Mouse (Mus musculus) liver, embryonic 13.5 days (tissue): ENCODE measurements at regions not wholly inside any gene's neighbourhood (a gene's known extent, or its start where the extent isn't known, plus 50 kb on each side); places are given as distances from the start of the nearest gene placed in this dataset.

ENCODE experiments used
- ATAC-seq: fragments of 200-750 bp; cut with Nextera tagmentation; 2 replicates; pipeline ENCODE4 v1.8.0; 2017; ENCODE audit warnings: low read depth, mild to moderate bottlenecking, moderate number of reproducible peaks, moderate library complexity
- DNase-seq: peaks from one replicate; pipeline ENCODE4 v3.0.0; 2022
- H3K27ac ChIP-seq: fragments of 300-500 bp; sonication (generic); 2 replicates; pipeline ENCODE4 v1.5.1; 2015; ENCODE audit warnings: moderate library complexity, mild to moderate bottlenecking, inconsistent platforms
- H3K27me3 ChIP-seq: fragments of 300-500 bp; sonication (generic); 2 replicates; pipeline ENCODE4 v1.6.1; 2015; ENCODE audit warnings: mild to moderate bottlenecking, inconsistent platforms
- H3K36me3 ChIP-seq: fragments of 300-500 bp; sonication (generic); 2 replicates; pipeline ENCODE4 v1.6.1; 2015; ENCODE audit warnings: mild to moderate bottlenecking, inconsistent platforms
- H3K4me1 ChIP-seq: fragments of 300-500 bp; sonication (generic); replicated peaks from 2 replicates; pipeline ENCODE4 v1.6.1; 2015; ENCODE audit warnings: inconsistent platforms
- H3K4me2 ChIP-seq: fragments of 300-500 bp; sonication (generic); 2 replicates; pipeline ENCODE4 v1.6.1; 2015; ENCODE audit warnings: inconsistent platforms, mild to moderate bottlenecking, moderate library complexity
- H3K4me3 ChIP-seq: fragments of 300-500 bp; sonication (generic); replicated peaks from 2 replicates; pipeline ENCODE4 v1.5.1; 2015; ENCODE audit warnings: mild to moderate bottlenecking, inconsistent platforms
- H3K9ac ChIP-seq: fragments of 300-500 bp; sonication (generic); 2 replicates; pipeline ENCODE4 v1.6.1; 2015; ENCODE audit warnings: mild to moderate bottlenecking, inconsistent platforms
- H3K9me3 ChIP-seq: fragments of 300-500 bp; sonication (generic); replicated peaks from 2 replicates; pipeline ENCODE4 v1.6.1; 2016; ENCODE audit warnings: inconsistent platforms
- WGBS: fragments of 180-500 bp; shearing (Covaris S2); methylation state at CpG from one replicate; pipeline ENCODE4 v1.1.7; 2015; ENCODE audit not compliant: insufficient replicate concordance; 5-methylcytosine and 5-hydroxymethylcytosine counted together

GRCm38 (mm10) chr3:58110911-58111476 is 263.1 kb upstream of the Pfn2 start:
- H3K9ac ChIP-seq: no peak overlapping the region
- no peak overlapping the region for H3K4me2 ChIP-seq
- DNase-seq (no peak), ATAC-seq (no peak)
- no peaks in the 10 kb centered on the region for H3K36me3 ChIP-seq
- H3K4me3 ChIP-seq: no peak overlapping the region
- H3K4me1 ChIP-seq: no peaks in the 10 kb centered on the region
- H3K27me3 ChIP-seq: no peaks in the 10 kb centered on the region
- no peaks in the 10 kb centered on the region for H3K9me3 ChIP-seq
- no peak overlapping the region for H3K27ac ChIP-seq
- 69% methylated on average over 5 of the region's 5 CpGs for WGBS

- Histone ChIP-seq H3K27ac (no peak overlapping the region), H3K4me1 (no peaks in the 10 kb centered on the region), H3K9me3 (no peaks in the 10 kb centered on the region), H3K4me2 (no peak overlapping the region), H3K4me3 (no peak overlapping the region), H3K36me3 (no peaks in the 10 kb centered on the region), H3K27me3 (no peaks in the 10 kb centered on the region), H3K9ac (no peak overlapping the region)
- ATAC-seq (no peak), DNase-seq (no peak)
- WGBS: 60% methylated on average over 7 of the region's 7 CpGs
Measured at GRCm38 (mm10) chr3:58112431-58112856, 264.6 kb upstream of the Pfn2 start.

GRCm38 (mm10) chr3:58113941-58114340 is 266.1 kb upstream of the Pfn2 start:
- no peaks in the 10 kb centered on the region for H3K9me3 ChIP-seq
- no peaks in the 10 kb centered on the region for H3K36me3 ChIP-seq
- H3K4me2 ChIP-seq: no peak overlapping the region
- no peak overlapping the region for H3K27ac ChIP-seq
- H3K4me3 ChIP-seq: no peak overlapping the region
- no peak overlapping the region for H3K9ac ChIP-seq
- H3K4me1 ChIP-seq: no peaks in the 10 kb centered on the region
- no peaks in the 10 kb centered on the region for H3K27me3 ChIP-seq
- DNase-seq (no peak), ATAC-seq (no peak)
- 75% methylated on average over 7 of the region's 7 CpGs for WGBS

- Histone ChIP-seq H3K27me3 (no peaks in the 10 kb centered on the region), H3K4me3 (no peak overlapping the region), H3K9me3 (no peaks in the 10 kb centered on the region), H3K36me3 (no peaks in the 10 kb centered on the region), H3K4me1 (no peaks in the 10 kb centered on the region), H3K27ac (no peak overlapping the region), H3K4me2 (no peak overlapping the region), H3K9ac (no peak overlapping the region)
- 38% methylated on average over 1 of the region's 1 CpGs for WGBS
- no peak for ATAC-seq
- DNase-seq: no peak
Measured at GRCm38 (mm10) chr3:58115511-58115910, 267.6 kb upstream of the Pfn2 start.

- H3K4me1 ChIP-seq: no peaks in the 10 kb centered on the region
- no peak overlapping the region for H3K9ac ChIP-seq
- H3K4me2 ChIP-seq: no peak overlapping the region
- WGBS: 55% methylated on average over 7 of the region's 7 CpGs
- ATAC-seq: no peak
- H3K36me3 ChIP-seq: no peaks in the 10 kb centered on the region
- H3K4me3 ChIP-seq: no peak overlapping the region
- no peaks in the 10 kb centered on the region for H3K9me3 ChIP-seq
- no peak for DNase-seq
- no peak overlapping the region for H3K27ac ChIP-seq
- no peaks in the 10 kb centered on the region for H3K27me3 ChIP-seq
Measured at GRCm38 (mm10) chr3:58116848-58117247, 269.0 kb upstream of the Pfn2 start.

GRCm38 (mm10) chr3:58120051-58120450 is 272.2 kb upstream of the Pfn2 start:
- Histone ChIP-seq H3K4me1 (no peaks in the 10 kb centered on the region), H3K9me3 (no peaks in the 10 kb centered on the region), H3K4me3 (no peak overlapping the region), H3K36me3 (no peaks in the 10 kb centered on the region), H3K9ac (no peak overlapping the region), H3K27ac (no peak overlapping the region), H3K27me3 (no peaks in the 10 kb centered on the region), H3K4me2 (no peak overlapping the region)
- DNase-seq: no peak
- 46% methylated on average over 3 of the region's 3 CpGs for WGBS
- ATAC-seq: no peak

GRCm38 (mm10) chr3:58122456-58123359 is 274.8 kb upstream of the Pfn2 start:
- DNase-seq (peak; percentile 27), ATAC-seq (no peak; the same call in 1 of the 2 replicates)
- Histone ChIP-seq H3K4me3 (no peak overlapping the region), H3K4me2 (no peak overlapping the region), H3K4me1 (no peaks in the 10 kb centered on the region), H3K27ac (no peak overlapping the region), H3K36me3 (no peaks in the 10 kb centered on the region), H3K27me3 (no peaks in the 10 kb centered on the region), H3K9me3 (no peaks in the 10 kb centered on the region), H3K9ac (no peak overlapping the region)
- WGBS: 32% methylated on average over 19 of the region's 19 CpGs

- WGBS: 56% methylated on average over 7 of the region's 7 CpGs
- H3K4me1 ChIP-seq: 0 out of 2 replicates have a peak, but pooled peaks cover 2% of the 10 kb centered on the region
- no peak overlapping the region for H3K9ac ChIP-seq
- no peaks in the 10 kb centered on the region for H3K9me3 ChIP-seq
- no peaks in the 10 kb centered on the region for H3K36me3 ChIP-seq
- H3K27me3 ChIP-seq: no peaks in the 10 kb centered on the region
- H3K4me3 ChIP-seq: no peak overlapping the region
- DNase-seq (no peak), ATAC-seq (no peak)
- no peak overlapping the region for H3K4me2 ChIP-seq
- no peak overlapping the region for H3K27ac ChIP-seq
Measured at GRCm38 (mm10) chr3:58123396-58124077, 275.7 kb upstream of the Pfn2 start.

GRCm38 (mm10) chr3:58124886-58125285 is 277.0 kb upstream of the Pfn2 start:
- DNase-seq: no peak
- H3K4me3 ChIP-seq: no peak overlapping the region
- H3K9me3 ChIP-seq: no peaks in the 10 kb centered on the region
- no peak overlapping the region for H3K9ac ChIP-seq
- H3K4me2 ChIP-seq: no peak overlapping the region
- no peaks in the 10 kb centered on the region for H3K36me3 ChIP-seq
- H3K27me3 ChIP-seq: no peaks in the 10 kb centered on the region
- peaks cover 8% of the 10 kb centered on the region; the same call in 1 of the 2 replicates for H3K4me1 ChIP-seq
- H3K27ac ChIP-seq: no peak overlapping the region
- WGBS: 50% methylated on average over 1 of the region's 1 CpGs
- ATAC-seq: no peak

GRCm38 (mm10) chr3:58126996-58127395 is 279.1 kb upstream of the Pfn2 start:
- peak; percentile 39; the same call in 1 of the 2 replicates for ATAC-seq
- Histone ChIP-seq H3K4me2 (no peak overlapping the region), H3K27me3 (no peaks in the 10 kb centered on the region), H3K4me1 (peaks cover 8% of the 10 kb centered on the region; the same call in 1 of the 2 replicates), H3K36me3 (no peaks in the 10 kb centered on the region), H3K9ac (no peak overlapping the region), H3K4me3 (no peak overlapping the region), H3K27ac (peak overlapping the region; percentile 13; the same call in 1 of the 2 replicates), H3K9me3 (no peaks in the 10 kb centered on the region)
- DNase-seq: no peak

- Histone ChIP-seq H3K36me3 (no peaks in the 10 kb centered on the region), H3K4me1 (peaks cover 8% of the 10 kb centered on the region; the same call in 1 of the 2 replicates), H3K27ac (no peak overlapping the region), H3K27me3 (no peaks in the 10 kb centered on the region), H3K9me3 (no peaks in the 10 kb centered on the region), H3K4me2 (no peak overlapping the region), H3K4me3 (no peak overlapping the region), H3K9ac (no peak overlapping the region)
- 71% methylated on average over 8 of the region's 8 CpGs for WGBS
- DNase-seq: no peak
- no peak for ATAC-seq
Measured at GRCm38 (mm10) chr3:58128059-58128458, 280.2 kb upstream of the Pfn2 start.
